Mouse (Mus musculus) frontal cortex, adult 2 months (tissue): ENCODE results near the gene Slc6a16. TPM values are rescaled to one million over a fixed set of nuclear protein-coding genes. Genes with fewer than 3 reads are reported as not detected.

Experiments
- DNase-seq, 2 experiments: peaks; one replicate each; pipeline ENCODE4 v3.0.0; 2022; ENCODE audit warnings: low spot score in 1 of 2; ENCODE audit errors: extremely low spot score in 1 of 2
- polyA plus RNA-seq: library from polyadenylated mRNA; depleted of rRNA; stranded (reverse); fragments of >200 nt; gene quantifications from 2 replicates; pipeline ENCODE4 v1.2.3, GENCODE M21; 2012

Gene Slc6a16
- polyA plus RNA-seq, 1 experiment: 1.1 TPM

GRCm38 (mm10) chr7:45215673-45216441 lies 25.0 kb upstream of the Slc6a16 start, which contains the start of gene Tead2:
Gene Tead2, plus strand, starts transcription at chr7:45215753.
- DNase-seq: no peak

DNA sequence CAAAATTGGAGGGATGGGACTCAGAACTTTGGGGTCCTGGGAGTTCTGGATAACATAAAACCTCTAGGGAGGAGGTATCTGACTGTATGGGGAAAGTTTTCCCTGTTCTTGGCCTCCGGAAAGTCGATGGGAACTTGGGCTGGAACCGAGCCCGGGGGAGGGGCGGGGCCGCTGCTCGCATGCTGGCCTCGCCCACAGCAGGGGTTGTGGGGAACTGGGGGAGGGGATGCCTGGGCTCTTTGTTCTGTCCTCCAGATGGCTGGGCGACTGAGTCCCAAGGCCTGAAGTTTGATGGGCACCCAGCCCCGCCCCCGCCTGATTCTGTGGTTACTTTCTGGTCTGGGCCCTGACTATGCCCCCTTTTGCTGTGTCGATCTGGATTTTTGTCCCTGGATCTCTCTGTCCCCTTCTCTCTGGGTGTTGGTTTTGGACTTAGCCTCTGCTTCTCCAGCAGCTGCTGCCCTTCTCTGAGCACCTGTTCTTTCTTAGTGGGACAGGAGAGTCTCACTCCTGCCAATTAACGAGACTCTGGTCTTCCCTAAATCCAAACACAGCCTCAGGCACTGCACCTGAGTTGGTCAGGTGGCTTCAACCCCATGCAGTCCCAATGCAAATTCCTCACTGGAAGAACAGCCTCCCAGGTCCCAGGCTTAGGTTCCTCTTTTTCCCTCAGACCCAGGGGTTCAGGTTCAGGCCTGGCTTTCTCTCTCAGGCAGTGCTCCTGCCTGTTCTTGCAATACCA lies 24.3 kb upstream of the Slc6a16 start:
- no peak for DNase-seq

DNA sequence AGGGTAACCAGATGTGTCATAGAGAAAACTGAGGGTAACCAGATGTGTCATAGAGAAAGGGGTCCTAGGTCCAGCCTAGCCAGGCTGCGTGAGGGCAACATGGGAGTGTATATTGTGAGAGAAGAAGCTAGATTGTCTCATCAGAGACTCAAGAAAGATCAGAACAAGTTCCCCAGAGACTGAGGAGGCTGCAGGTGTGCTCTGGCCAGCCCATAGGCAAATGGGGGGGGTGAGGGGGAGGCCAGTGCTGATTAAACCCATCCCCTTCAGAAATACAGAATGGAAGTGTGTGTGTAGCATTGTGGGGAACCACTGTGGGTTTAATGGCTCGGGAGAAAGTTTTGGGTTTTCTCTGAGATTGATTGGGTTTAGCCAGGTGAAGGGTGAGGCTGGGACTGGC lies 19.2 kb upstream of the Slc6a16 start:
- DNase-seq: no peak

- DNase-seq: no peak
These were observed 16.1 kb upstream of the Slc6a16 start for GRCm38 (mm10) chr7:45224826-45225225.

DNA sequence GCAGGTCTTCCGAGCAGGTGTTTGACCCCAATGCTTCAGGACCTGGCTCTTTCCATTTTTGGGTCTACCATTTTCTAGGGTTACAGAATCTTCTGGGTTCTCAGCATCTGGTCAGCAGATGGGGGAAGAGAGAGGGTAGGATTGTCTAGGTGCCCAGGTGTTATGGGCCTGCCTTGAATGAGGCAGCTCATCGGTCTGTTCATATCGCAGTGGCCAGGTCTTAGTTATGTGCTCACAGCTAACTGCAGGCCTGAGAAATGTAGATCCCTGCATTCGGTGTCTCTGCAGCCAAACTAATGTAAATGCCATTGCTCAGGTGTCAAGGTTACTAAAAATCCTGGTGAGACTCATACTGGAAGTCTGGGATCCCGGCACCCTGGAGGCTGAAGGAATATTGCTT lies 14.5 kb upstream of the Slc6a16 start:
- DNase-seq: no peak

GRCm38 (mm10) chr7:45228548-45228947 lies 12.3 kb upstream of the Slc6a16 start:
- no peak for DNase-seq

DNA sequence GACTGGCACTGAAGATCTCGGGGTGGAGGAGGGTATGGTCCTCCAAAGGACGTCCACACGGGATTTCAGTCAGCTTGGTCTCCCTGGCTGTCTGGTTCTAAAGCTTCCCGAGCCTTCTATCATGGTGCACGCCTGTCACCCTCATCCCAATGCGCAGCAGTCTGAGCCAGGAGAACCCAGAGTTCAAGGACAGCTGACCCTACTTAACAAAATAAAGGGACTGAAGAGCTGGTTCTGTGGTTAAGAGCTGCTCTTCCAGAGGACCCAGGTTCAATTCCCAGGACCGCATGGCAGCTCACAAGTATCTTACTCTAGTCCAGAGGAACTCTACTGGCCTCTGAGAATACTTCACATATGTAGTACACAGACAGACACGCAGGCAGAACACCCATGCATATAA lies 11.8 kb upstream of the Slc6a16 start:
- DNase-seq: no peak

- DNase-seq: no peak
These were observed 11.3 kb upstream of the Slc6a16 start for GRCm38 (mm10) chr7:45229459-45230203.

DNA sequence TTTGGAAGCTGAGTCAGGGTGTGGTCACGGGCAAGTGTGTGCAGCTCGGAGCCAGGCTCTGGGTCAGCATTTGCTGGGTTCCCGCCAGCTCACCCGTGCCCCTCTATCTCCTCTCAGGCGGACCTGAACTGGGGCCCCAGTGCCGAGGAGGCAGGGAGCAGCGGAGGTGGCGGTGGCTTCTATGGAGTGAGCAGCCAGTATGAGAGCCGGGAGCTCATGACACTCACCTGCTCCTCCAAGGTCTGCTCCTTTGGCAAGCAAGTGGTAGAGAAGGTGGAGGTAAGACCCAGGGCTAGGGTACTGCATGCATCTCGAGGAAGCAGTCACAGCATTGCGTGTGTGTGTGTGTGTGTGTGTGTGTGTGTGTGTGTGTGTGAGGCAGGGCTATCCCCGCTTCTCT lies 9.7 kb upstream of the Slc6a16 start:
- no peak for DNase-seq

- no peak for DNase-seq
These were observed 8.9 kb upstream of the Slc6a16 start for GRCm38 (mm10) chr7:45231941-45232340.

DNA sequence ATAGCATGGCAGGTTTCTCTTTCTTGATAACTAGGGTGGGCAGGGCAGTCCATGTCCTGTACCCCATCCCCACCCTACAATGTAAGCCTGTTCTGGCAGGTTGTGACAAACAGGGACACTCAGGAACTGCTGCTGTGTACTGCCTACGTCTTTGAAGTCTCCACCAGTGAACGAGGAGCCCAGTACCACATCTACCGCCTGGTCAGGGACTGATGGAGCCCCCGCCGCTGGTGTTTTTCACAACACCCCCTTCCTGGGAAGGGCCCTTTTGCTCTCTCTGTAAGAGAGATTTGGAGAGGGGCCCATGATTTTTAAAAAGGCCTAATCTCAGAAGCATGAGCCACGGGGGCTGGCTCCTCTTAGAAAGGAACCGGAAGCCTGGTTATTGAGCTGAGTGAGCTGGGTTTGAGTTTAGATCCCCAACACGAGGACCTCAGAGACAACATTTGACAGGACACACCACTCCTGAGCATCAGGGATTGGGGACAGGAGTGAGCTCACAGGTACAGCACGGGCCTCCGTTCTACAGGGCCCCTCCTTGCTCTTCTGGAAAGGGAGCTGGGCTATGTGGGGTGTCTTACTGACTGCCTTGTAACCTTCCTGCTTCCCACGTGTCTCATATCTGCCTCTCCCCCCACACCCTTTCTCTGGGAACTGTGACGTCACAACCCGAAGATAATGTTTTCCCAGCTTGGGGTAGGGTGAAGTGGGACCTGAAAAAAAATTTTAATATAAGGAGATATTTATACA lies 8.0 kb upstream of the Slc6a16 start:
- peak; percentile 57 to 75 for DNase-seq

GRCm38 (mm10) chr7:45233580-45234332 lies 7.1 kb upstream of the Slc6a16 start:
- DNase-seq: peak; percentile 81 to 87

GRCm38 (mm10) chr7:45234333-45234841 lies 6.5 kb upstream of the Slc6a16 start:
- DNase-seq: no peak

GRCm38 (mm10) chr7:45234922-45235571 lies 5.8 kb upstream of the Slc6a16 start:
- peak in 1 of 2 experiments; percentile 20 for DNase-seq

DNA sequence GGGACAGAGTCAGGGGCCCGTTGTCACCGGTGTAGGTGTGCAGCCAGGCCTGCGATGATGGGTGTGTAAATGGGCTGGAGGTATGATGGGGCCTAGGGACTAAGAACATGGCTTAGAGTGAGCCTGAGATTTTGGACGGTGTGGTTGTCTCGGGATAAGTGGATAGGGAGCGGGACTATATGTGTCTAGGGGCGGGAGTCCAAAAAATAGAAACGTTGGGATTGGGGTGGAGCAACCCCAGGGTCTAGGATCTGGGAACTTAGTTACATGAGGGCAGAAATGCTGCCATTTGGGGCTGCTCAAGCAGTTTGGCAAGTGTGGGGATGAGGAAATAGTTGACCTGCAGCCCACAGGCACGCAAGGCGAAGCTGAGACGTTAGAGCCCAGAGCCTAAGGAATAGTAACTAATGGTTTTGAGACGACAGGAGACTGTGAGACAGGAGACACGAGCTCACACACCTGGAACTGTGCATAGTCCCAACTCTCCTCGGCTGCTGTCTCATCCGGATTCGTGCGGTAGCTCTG lies 5.2 kb upstream of the Slc6a16 start:
- DNase-seq: no peak

DNA sequence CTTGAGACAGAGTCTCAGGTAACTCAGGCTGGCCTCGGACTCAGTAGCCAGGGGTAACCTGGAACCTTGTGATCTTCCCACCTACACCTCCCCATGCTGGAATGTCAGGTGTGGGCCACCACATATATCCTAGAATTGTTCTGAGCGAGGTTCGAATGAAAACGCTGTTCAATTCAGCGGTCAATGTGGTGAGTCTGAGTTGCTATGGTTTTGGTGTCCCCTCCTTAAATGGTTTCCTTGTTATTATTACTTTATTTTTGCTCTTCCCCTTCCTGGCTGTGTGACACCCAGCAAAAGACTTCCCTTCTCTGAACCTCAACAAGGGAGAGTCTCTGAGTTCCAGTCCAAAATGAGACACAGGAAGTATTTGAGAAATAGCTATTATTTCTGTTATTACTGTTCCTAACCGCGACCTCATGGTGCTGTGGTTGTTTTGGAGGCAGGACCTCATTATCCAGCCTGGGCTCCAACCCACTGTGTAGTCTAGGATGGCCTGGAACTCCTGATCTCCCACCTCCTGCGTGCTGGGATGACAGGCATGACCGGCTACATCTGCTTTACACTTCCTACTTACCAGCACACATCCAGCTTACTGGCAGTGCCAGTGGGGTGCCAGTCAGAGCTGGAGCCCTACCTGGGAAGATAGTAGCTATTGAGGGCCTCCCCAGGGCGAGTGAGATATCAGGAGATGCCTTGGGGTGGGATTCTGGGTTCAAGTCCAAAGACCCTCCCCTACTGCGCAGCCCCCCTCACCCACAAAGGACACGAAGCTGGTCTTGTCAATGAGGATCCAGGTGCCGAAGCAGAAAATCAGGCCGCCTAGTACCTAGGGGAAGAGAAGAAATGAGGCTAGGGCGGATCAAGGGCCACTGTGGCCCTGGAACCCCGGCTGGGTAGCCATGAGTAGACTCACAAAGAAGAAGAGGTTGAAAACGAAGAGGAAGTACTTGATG lies 2.9 kb upstream of the Slc6a16 start:
- no peak for DNase-seq

- DNase-seq: no peak
These were observed 2.0 kb upstream of the Slc6a16 start, which contains the start of gene Cd37 for GRCm38 (mm10) chr7:45238723-45239496. Gene Cd37, minus strand, starts transcription at chr7:45239115.
